Mouse (Mus musculus): ENCODE data around the gene Fosl1.

DNA sequence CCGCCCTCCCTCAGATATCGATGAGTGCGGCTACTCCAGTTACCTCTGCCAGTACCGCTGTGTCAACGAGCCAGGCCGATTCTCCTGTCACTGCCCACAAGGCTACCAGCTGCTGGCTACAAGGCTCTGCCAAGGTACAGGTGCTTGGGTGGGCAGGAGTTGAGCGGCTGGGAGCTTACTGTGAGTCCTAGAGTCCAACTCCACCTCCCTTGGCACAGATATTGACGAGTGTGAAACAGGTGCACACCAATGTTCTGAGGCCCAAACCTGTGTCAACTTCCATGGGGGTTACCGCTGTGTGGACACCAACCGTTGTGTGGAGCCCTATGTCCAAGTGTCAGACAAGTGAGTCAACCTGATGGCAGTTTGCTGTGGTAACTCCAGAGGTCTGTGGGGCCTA lies 32.7 kb downstream of the Fosl1 start:
- TF ChIP-seq GATA1 (IDR thresholded peaks at IDR 0.05; ENCODE audit: borderline replicate concordance, low read length): no peak
- TF ChIP-seq FLI1 (IDR thresholded peaks at IDR 0.05; ENCODE audit: low read length): no peak
